ENCODE assay signal across 17 mouse cellular contexts in the genomic region with DNA sequence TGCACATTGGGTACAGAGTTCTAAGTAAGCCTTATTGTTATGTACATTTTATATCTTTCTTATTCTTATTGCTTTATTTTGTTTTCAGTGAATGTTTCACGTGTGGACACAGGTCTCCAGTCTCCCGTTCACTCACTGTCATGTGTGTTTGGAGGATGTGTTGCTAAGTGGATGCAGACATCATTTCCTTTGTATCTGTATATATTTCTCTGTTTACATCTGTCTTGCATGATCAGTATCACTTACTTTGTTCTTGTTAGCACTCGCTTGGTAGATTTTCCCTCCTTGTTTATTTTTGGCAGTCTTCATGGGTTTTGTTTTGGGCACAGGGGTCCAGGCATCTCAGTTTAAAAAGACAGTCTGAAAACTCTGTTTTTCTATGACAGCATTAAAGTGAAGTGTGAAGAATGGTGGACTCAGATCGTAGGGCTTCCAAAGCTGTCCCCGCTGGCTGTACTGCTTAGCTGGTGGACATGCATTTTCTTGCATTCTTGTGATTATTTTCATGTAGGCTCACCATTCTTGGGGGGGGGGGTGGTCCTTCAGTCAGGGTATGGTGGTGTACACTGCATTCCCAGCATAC.
"Had no signal": no experiment of that assay in that cellular context is flagged by ENCODE, and none has a peak within 500 bp of the region (broad histone marks: within the 10 kb centered on the region; RNA-seq: fewer than 3 reads in every experiment).

No protein-coding gene starts in this region.

- H3K4me3 ChIP-seq: liver, embryonic 12.5 days; midbrain, embryonic 10.5 days; midbrain, embryonic 13.5 days; midbrain, embryonic 15.5 days; myocyte; neural tube, embryonic 13.5 days; neural tube, embryonic 15.5 days had no signal

- H3K27me3 ChIP-seq: liver, embryonic 12.5 days; midbrain, embryonic 13.5 days; midbrain, embryonic 15.5 days; neural tube, embryonic 13.5 days; neural tube, embryonic 15.5 days had no signal

- DNase-seq: lung, postnatal 14 days; retina, postnatal 1 day; right cerebral cortex, adult 18-20 months; right cerebral cortex, postnatal 25 days; right cerebral cortex, postnatal 4 days; spleen, adult 18-20 months; thymus, adult 18-20 months; thymus, postnatal 14 days; thymus, postnatal 36 days had no signal

- H3K9me3 ChIP-seq: midbrain, embryonic 10.5 days; midbrain, embryonic 13.5 days; midbrain, embryonic 15.5 days; neural tube, embryonic 13.5 days; neural tube, embryonic 15.5 days had no signal

- ATAC-seq: liver, embryonic 12.5 days; midbrain, embryonic 13.5 days; midbrain, embryonic 15.5 days had no signal

- H3K36me3 ChIP-seq: liver, embryonic 12.5 days; midbrain, embryonic 10.5 days; midbrain, embryonic 13.5 days; midbrain, embryonic 15.5 days; neural tube, embryonic 13.5 days; neural tube, embryonic 15.5 days had no signal

- H3K9ac ChIP-seq: liver, embryonic 12.5 days; liver, embryonic 14.5 days; midbrain, embryonic 13.5 days; midbrain, embryonic 15.5 days; neural tube, embryonic 13.5 days; neural tube, embryonic 15.5 days had no signal

- H3K27ac ChIP-seq: liver, embryonic 12.5 days; liver, embryonic 14.5 days; midbrain, embryonic 10.5 days; neural tube, embryonic 15.5 days had no signal

- H3K4me2 ChIP-seq: liver, embryonic 12.5 days; midbrain, embryonic 13.5 days; midbrain, embryonic 15.5 days; neural tube, embryonic 13.5 days; neural tube, embryonic 15.5 days had no signal

- H3K4me1 ChIP-seq: liver, embryonic 12.5 days; midbrain, embryonic 10.5 days; midbrain, embryonic 15.5 days had no signal
